In genomic region chr4:149574391-149574821, GRCm38 (mm10) we compare ENCODE assay signal across 15 mouse cellular contexts. TPM values are rescaled to one million over a fixed set of nuclear protein-coding genes. Genes with fewer than 3 reads are reported as not detected.
A peak's percentile ranks its signal among the peaks of the same experiment; 100 is the strongest.
DNase-seq lines count a peak whose midpoint lies in the region; ATAC-seq lines count a peak whose summit lies in the region.
"Had no signal": no experiment of that assay in that cellular context is flagged by ENCODE, and none has a peak within 500 bp of the region (broad histone marks: within the 10 kb centered on the region; RNA-seq: fewer than 3 reads in every experiment).

No protein-coding gene starts in this region.

- H3K9ac ChIP-seq in kidney, embryonic 16.5 days (replicated peaks; ENCODE audit: low read length) = no peak overlapping the region
- no peak overlapping the region for H3K9ac ChIP-seq in hindbrain, embryonic 16.5 days (ENCODE audit: low read depth, low read length)
- no peak overlapping the region for H3K9ac ChIP-seq in intestine, embryonic 15.5 days
- H3K9ac ChIP-seq: forebrain, embryonic 12.5 days; heart, embryonic 15.5 days; liver, postnatal 0 days had no signal

- peak; percentile 49 for DNase-seq in kidney, adult 11 months
- peak; percentile 79 for DNase-seq in R1 (ENCODE audit: low read depth, low spot score)
- DNase-seq in gastrocnemius, adult 8-10 months (ENCODE audit: low spot score in 2 of 2) = peak; percentile 27 to 43
- no peak for DNase-seq in left cerebral cortex, postnatal 10 days (ENCODE audit: extremely low spot score in 1 of 2, low spot score in 2 of 2)
- DNase-seq: left cerebral cortex, postnatal 4 days; liver, postnatal 0 days; retina, postnatal 1 day had no signal

- H3K27me3 ChIP-seq in kidney, embryonic 16.5 days (ENCODE audit: insufficient read depth, low read length) = no peaks in the 10 kb centered on the region
- H3K27me3 ChIP-seq in hindbrain, embryonic 16.5 days (replicated peaks; ENCODE audit: control insufficient read depth, insufficient read depth, low read length) = no peaks in the 10 kb centered on the region
- H3K27me3 ChIP-seq in intestine, embryonic 15.5 days (replicated peaks) = no peaks in the 10 kb centered on the region

- H3K4me1 ChIP-seq in kidney, embryonic 16.5 days (ENCODE audit: insufficient read depth, low read length) = peaks cover 13% of the 10 kb centered on the region
- H3K4me1 ChIP-seq in hindbrain, embryonic 16.5 days (ENCODE audit: control insufficient read depth, insufficient read depth, low read depth, low read length) = peaks cover 21% of the 10 kb centered on the region
- H3K4me1 ChIP-seq in intestine, embryonic 15.5 days (replicated peaks) = peaks cover 25% of the 10 kb centered on the region

- 63% methylated on average over 14 of the region's 14 CpGs for WGBS in kidney, embryonic 16.5 days
- 59% methylated on average over 14 of the region's 14 CpGs for WGBS in hindbrain, embryonic 16.5 days
- 75% methylated on average over 14 of the region's 14 CpGs for WGBS in intestine, embryonic 15.5 days

- no peaks in the 10 kb centered on the region for H3K9me3 ChIP-seq in kidney, embryonic 16.5 days (ENCODE audit: low read length)
- H3K9me3 ChIP-seq in hindbrain, embryonic 16.5 days (ENCODE audit: control insufficient read depth, low read length) = no peaks in the 10 kb centered on the region
- no peaks in the 10 kb centered on the region for H3K9me3 ChIP-seq in intestine, embryonic 15.5 days
- H3K9me3 ChIP-seq: forebrain, embryonic 12.5 days; heart, embryonic 15.5 days had no signal

- no peaks in the 10 kb centered on the region for H3K36me3 ChIP-seq in kidney, embryonic 16.5 days (ENCODE audit: insufficient read depth, low read length)
- no peaks in the 10 kb centered on the region for H3K36me3 ChIP-seq in hindbrain, embryonic 16.5 days (ENCODE audit: control insufficient read depth, insufficient read depth, low read length)
- no peaks in the 10 kb centered on the region for H3K36me3 ChIP-seq in intestine, embryonic 15.5 days
- H3K36me3 ChIP-seq: forebrain, embryonic 12.5 days; heart, embryonic 15.5 days had no signal

- intact Hi-C loops in left cerebral cortex, postnatal 10 days (cut with DNase I) = no loop called here

- no peak overlapping the region for H3K4me3 ChIP-seq in kidney, embryonic 16.5 days (ENCODE audit: low read length)
- H3K4me3 ChIP-seq in hindbrain, embryonic 16.5 days (ENCODE audit: low read length) = no peak overlapping the region
- H3K4me3 ChIP-seq in intestine, embryonic 15.5 days (replicated peaks) = no peak overlapping the region
- H3K4me3 ChIP-seq: forebrain, embryonic 12.5 days; heart, embryonic 15.5 days; layer of hippocampus, adult 2 months had no signal

- H3K27ac ChIP-seq in kidney, embryonic 16.5 days (ENCODE audit: low read length) = no peak overlapping the region
- no peak overlapping the region for H3K27ac ChIP-seq in hindbrain, embryonic 16.5 days (ENCODE audit: low read depth, low read length)
- no peak overlapping the region for H3K27ac ChIP-seq in intestine, embryonic 15.5 days
- H3K27ac ChIP-seq: forebrain, embryonic 12.5 days; heart, embryonic 15.5 days; layer of hippocampus, adult 2 months had no signal

- ATAC-seq in kidney, embryonic 16.5 days (ENCODE audit: low FRiP score, low TSS enrichment) = no peak
- ATAC-seq in hindbrain, embryonic 16.5 days = no peak
- no peak for ATAC-seq in intestine, embryonic 15.5 days
- no peak for ATAC-seq in erythroblast, adult 5-6 weeks (replicated peaks; ENCODE audit: low FRiP score, poor library complexity, severe bottlenecking)
- ATAC-seq: CD4-positive, CD25-positive, alpha-beta regulatory T cell, adult 4 months; liver, postnatal 0 days had no signal

- no peak overlapping the region for H3K4me2 ChIP-seq in kidney, embryonic 16.5 days (replicated peaks; ENCODE audit: low read depth, low read length)
- 0 out of 2 replicates have a peak overlapping the region, but pooled peaks have one; percentile 2 for H3K4me2 ChIP-seq in hindbrain, embryonic 16.5 days (ENCODE audit: low read length)
- H3K4me2 ChIP-seq in intestine, embryonic 15.5 days (replicated peaks) = no peak overlapping the region
- H3K4me2 ChIP-seq: forebrain, embryonic 12.5 days; heart, embryonic 15.5 days had no signal

RNA-seq across cellular contexts. Expression of gene Clstn1, which starts 11.9 kb away (rescaled TPM):
- 13.3 and 14.1 TPM in 2 replicates for polyA plus RNA-seq in kidney, embryonic 16.5 days (2015; fragmentation: Nextera tagmentation; extraction: Ambion mirVana)
- total RNA-seq in gastrocnemius, adult 8-10 months (2022) = 10 to 100 TPM; 17.1 to 25.6 (median 24.8) TPM
- polyA plus RNA-seq in hindbrain, embryonic 16.5 days (2015; fragmentation: Nextera tagmentation; extraction: Ambion mirVana) = 60.4 and 66.6 TPM in 2 replicates
- 100 to 1,000 TPM; 909 to 940 TPM for total RNA-seq in left cerebral cortex, postnatal 10 days (2021)
- polyA plus RNA-seq in intestine, embryonic 15.5 days (2015; fragmentation: Nextera tagmentation; extraction: Ambion mirVana) = 40.9 and 42.4 TPM in 2 replicates
- 0.58 and 1.3 TPM in 2 replicates for total RNA-seq in erythroblast, adult 5-6 weeks (2015; ENCODE audit: low replicate concordance)
- 1.8 and 2.4 TPM in 2 replicates for total RNA-seq in erythroblast, adult 5-6 weeks (2017; ENCODE audit: low replicate concordance)

RNA-seq across cellular contexts. Expression of gene Ctnnbip1, which starts 56.4 kb away (rescaled TPM):
- polyA plus RNA-seq in kidney, embryonic 16.5 days (2015; fragmentation: Nextera tagmentation; extraction: Ambion mirVana) = 54.1 and 57.4 TPM in 2 replicates
- total RNA-seq in gastrocnemius, adult 8-10 months (2022) = 10 to 100 TPM; 16.3 to 22.2 (median 18.8) TPM
- 98.6 and 106 TPM in 2 replicates for polyA plus RNA-seq in hindbrain, embryonic 16.5 days (2015; fragmentation: Nextera tagmentation; extraction: Ambion mirVana)
- 10 to 100 TPM; 65.3 to 73.2 TPM for total RNA-seq in left cerebral cortex, postnatal 10 days (2021)
- polyA plus RNA-seq in intestine, embryonic 15.5 days (2015; fragmentation: Nextera tagmentation; extraction: Ambion mirVana) = 41.7 and 43.8 TPM in 2 replicates
- total RNA-seq in erythroblast, adult 5-6 weeks (2015; ENCODE audit: low replicate concordance) = 4.6 TPM in 1 of 2 replicates, not detected in the other
- 2.2 and 4.6 TPM in 2 replicates for total RNA-seq in erythroblast, adult 5-6 weeks (2017; ENCODE audit: low replicate concordance)

Comparison
In these comparisons a context has a peak if more than half of its experiments do, and no peak if none do; other contexts are left out.
1. DNase-seq: peak in kidney, adult 11 months (single experiment), R1 (single experiment) and gastrocnemius, adult 8-10 months (2 of 2); none in left cerebral cortex, postnatal 10 days (0 of 2).
2. RNA of gene Clstn1, which starts 11.9 kb away (total RNA-seq): 909 to 940 TPM in left cerebral cortex, postnatal 10 days; 17.1 to 25.6 TPM in gastrocnemius, adult 8-10 months and 0.58 to 2.4 TPM in erythroblast, adult 5-6 weeks; every median in the first group is over 10 times any median in the second.